Mouse (Mus musculus) liver, adult 2 months (tissue): ENCODE measurements at regions not wholly inside any gene's neighbourhood (a gene's known extent, or its start where the extent isn't known, plus 50 kb on each side); places are given as distances from the start of the nearest gene placed in this dataset.

Source experiments
- CTCF ChIP-seq: fragments of 200-500 bp; IDR thresholded peaks from 2 replicates; pipeline ENCODE4 v1.5.1; 2011; ENCODE audit warnings: low read depth, low read length, control low read depth
- POLR2A ChIP-seq: fragments of 200-500 bp; IDR thresholded peaks from 2 replicates; pipeline ENCODE4 v1.6.1; 2011; ENCODE audit warnings: low read length, control low read depth; ENCODE audit not compliant: insufficient read depth; ENCODE audit errors: extremely low read depth

DNA sequence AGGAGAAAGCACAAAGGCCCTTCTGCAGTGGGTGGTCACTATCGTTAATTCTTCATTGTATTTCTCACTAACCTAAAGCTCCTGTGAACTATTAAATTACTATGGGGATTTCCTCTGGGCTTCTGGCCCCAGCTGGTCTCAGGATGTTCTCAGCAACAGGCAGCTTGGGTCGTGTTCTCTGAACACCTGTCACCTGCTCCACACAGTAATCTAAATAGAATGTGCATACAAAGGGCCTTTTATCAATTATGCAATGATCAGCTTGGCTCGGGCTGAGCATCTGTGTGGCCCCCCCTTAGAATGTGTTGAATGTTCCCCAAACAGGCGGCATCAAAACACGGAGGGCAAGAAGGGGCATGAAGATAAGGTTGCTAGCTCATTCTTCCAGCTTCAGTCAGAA, 129.6 kb upstream of the Kbtbd8 start:
- TF ChIP-seq POLR2A = no peak
- TF ChIP-seq CTCF = no peak
